Mouse (Mus musculus) spleen, postnatal 4 days (tissue): ENCODE data around the gene Elk3.

ENCODE experiments used
- DNase-seq, 2 experiments: peaks; one replicate each; pipeline ENCODE4 v3.0.0; 2022; ENCODE audit warnings: low spot score in 2 of 2

Elk3 gene

GRCm38 (mm10) chr10:93331543-93331942, 20.6 kb upstream of the Elk3 start:
- DNase-seq = no peak

DNA sequence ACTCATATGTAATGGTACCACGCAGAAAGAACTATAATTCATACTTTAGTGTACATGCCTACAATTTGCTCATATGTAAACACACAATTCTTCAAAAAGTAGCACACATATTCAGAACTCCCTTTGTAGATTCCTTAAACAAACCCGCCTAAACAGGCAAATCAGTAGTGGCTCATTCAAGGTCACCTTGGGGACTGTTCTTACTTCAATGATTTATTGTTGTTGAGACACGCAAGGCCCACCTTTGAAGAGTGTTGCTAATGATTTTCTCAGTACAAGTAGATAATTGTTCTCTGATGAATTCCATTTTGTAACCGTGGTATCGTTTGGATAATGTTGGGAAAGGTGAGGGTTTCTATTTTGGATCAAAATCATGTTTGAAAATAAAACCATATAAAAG, 17.4 kb upstream of the Elk3 start:
- DNase-seq = no peak

- DNase-seq = no peak
These were observed 16.3 kb upstream of the Elk3 start for GRCm38 (mm10) chr10:93327187-93327586.

- DNase-seq = no peak
These were observed 15.8 kb upstream of the Elk3 start for GRCm38 (mm10) chr10:93326741-93327100.

- no peak for DNase-seq
These were observed 15.1 kb upstream of the Elk3 start for GRCm38 (mm10) chr10:93325804-93326740.

DNA sequence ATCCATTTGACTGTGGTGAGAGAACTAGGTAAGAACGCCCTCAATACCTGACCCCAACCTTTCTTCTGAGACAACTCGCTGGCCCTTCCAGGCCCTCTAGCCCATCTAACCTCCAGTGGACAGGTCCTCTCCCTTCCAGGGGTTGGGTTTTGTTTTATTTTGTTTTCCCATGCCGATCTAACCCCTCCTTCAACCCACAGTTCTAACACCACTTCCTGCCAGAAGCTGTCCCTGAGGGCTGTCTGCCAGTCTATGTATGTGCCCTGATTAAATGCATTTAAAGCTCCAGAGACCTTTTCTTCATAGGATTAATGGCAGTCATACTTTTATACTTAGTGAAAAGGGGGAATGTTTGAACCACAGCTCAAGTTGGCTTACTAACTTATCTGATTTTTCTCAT, 14.4 kb upstream of the Elk3 start:
- no peak for DNase-seq

DNA sequence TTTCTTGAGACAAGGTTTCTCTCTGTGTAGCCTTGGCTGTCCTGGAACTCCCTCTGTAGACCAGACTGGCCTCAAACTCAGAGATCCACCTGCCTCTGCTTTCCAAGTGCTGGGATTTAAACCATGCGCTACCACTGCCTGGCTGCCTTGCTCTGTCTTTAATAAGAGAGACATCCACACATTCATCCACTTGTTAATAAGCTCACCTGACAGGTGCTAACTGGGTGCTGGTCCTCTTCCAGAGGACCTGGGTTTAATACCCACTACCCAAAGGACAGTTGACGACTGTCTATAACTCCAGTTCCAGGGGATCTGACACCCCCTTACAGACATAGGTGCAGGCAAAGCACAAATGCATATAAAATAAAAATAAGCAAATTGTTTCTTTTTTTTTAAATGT, 13.5 kb upstream of the Elk3 start:
- DNase-seq = no peak

- DNase-seq = no peak
These were observed 12.7 kb upstream of the Elk3 start for GRCm38 (mm10) chr10:93323659-93324058.

DNA sequence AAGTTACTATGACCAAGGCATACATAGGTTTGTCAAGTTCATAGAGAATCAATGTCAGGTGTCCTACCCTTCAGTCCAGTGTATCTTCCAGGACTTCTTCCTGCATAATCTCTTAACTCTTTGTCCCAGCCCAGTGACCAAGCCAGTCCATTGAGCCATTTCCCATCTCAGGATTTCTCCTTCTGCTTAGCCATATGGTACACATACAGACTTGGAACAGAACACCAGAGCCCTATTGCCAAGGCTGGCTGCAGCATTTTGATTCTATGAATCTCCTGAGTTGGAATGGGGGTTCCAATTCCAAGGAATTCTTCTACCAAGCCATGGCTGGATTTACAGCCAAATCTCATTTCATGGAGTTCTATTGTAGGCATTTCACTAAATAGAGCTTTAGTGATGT, 10.8 kb upstream of the Elk3 start:
- DNase-seq = no peak

DNA sequence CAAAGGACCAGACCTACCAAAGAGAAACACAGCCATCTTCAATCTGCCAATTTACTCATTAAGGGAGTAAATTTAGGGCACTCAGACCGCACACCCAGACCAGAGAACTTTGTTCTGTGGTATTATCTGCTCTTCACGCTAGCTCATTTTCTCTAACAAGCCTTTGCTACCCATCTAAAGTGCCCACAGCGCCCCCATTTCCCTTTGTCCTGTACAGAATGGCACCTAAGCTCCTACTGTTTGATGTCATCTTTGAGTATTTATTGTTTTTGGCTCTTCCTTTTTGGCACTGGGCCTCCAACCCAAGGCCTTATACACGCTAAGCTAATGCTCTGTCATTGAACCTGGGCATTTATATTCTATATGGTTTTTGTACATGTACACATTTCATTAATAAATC, 9.2 kb upstream of the Elk3 start:
- DNase-seq = no peak

DNA sequence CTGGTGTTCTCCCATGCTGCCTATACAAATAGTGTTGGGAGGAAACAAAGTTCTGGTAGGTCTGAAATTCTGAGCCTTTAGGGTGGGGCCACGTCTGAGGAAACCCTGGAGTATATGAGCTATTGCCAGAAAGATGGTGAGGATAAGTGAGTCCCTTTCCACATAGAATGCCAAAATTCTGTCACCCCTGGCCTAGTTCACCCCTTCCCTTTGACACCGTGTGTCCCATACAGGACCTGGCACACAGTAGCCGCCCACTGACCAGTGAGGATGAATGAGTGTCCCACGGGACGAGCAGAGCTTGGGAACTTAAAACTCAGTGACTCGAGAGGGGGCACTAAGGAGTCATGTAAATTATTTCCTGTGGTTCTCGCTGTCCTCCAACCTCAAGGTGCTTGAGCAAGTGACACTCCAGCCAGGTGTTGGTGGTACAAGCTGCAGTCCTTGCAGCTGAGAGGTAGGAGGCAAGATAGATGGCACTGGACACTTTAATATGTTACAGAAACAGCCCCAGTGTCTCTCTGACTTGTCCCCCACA, 8.7 kb upstream of the Elk3 start:
- DNase-seq = no peak

DNA sequence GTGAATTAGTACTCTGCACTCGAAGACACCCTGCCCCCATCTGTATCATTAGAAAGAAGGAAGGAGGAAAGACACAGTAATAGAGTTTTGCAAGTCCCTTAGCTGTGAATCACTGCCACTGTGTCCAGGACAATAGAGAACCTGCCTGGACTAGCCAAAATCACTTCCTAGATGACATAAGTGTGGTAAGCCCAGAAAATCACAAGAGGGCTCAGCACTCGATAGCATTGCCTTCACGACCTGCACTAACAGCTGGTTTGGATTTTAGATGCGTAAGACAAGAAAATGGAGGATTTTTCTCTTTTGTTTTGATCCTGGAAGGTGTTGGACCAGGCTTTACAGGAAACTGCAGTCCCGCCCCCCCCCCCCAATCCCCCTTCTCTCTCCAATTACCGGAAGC, 6.0 kb upstream of the Elk3 start:
- DNase-seq = no peak

- no peak for DNase-seq
These were observed 641 bp upstream of the Elk3 start for GRCm38 (mm10) chr10:93311576-93311975.

GRCm38 (mm10) chr10:93309934-93310621, 857 bp downstream of the Elk3 start:
- DNase-seq = peak; percentile 43 to 79

- no peak for DNase-seq
These were observed 1.6 kb downstream of the Elk3 start for GRCm38 (mm10) chr10:93309131-93309933.

GRCm38 (mm10) chr10:93306367-93306766, 4.6 kb downstream of the Elk3 start:
- no peak for DNase-seq

- DNase-seq = no peak
These were observed 5.0 kb downstream of the Elk3 start for GRCm38 (mm10) chr10:93305946-93306345.

GRCm38 (mm10) chr10:93303231-93303630, 7.7 kb downstream of the Elk3 start:
- DNase-seq = no peak

- DNase-seq = no peak
These were observed 9.1 kb downstream of the Elk3 start for GRCm38 (mm10) chr10:93301831-93302230.

- DNase-seq = no peak
These were observed 12.7 kb downstream of the Elk3 start for GRCm38 (mm10) chr10:93298208-93298607.

- no peak for DNase-seq
These were observed 13.2 kb downstream of the Elk3 start for GRCm38 (mm10) chr10:93297774-93298173.
